Mouse (Mus musculus): ENCODE measurements around the gene Btk. TPM values are rescaled to one million over a fixed set of nuclear protein-coding genes. Genes with fewer than 3 reads are reported as not detected.

The Btk gene
- 1.1 and 1.2 TPM in 2 replicates for polyA plus RNA-seq (2016; fragmentation: Nextera tagmentation; extraction: Ambion mirVana)

- H3K9ac ChIP-seq (replicated peaks): no peak within 1 kb of the TSS
- H3K9me3 ChIP-seq: no peaks in the 10 kb centered on the region
- no peaks in the 10 kb centered on the region for H3K4me1 ChIP-seq
- no peak within 1 kb of the TSS for H3K4me2 ChIP-seq (replicated peaks)
- WGBS: 77% methylated on average over 11 of the region's 11 CpGs
- ATAC-seq (ENCODE audit: low FRiP score, low read depth): no peak
- no peak within 1 kb of the TSS for H3K4me3 ChIP-seq
- H3K27ac ChIP-seq (replicated peaks): no peak within 1 kb of the TSS
- no peaks in the 10 kb centered on the region for H3K36me3 ChIP-seq
- H3K27me3 ChIP-seq: no peaks in the 10 kb centered on the region
Observed at GRCm38 (mm10) chrX:134582888-134583669, at the start of gene Btk. Btk (minus strand) TSS chrX:134583570.

- H3K9ac ChIP-seq (replicated peaks): no peak overlapping the region
- H3K4me1 ChIP-seq: no peaks in the 10 kb centered on the region
- no peak overlapping the region for H3K4me2 ChIP-seq (replicated peaks)
- WGBS: 87% methylated on average over 5 of the region's 5 CpGs
- H3K36me3 ChIP-seq: no peaks in the 10 kb centered on the region
- H3K27me3 ChIP-seq: peaks cover 17% of the 10 kb centered on the region; the same call in 1 of the 2 replicates
- ATAC-seq (ENCODE audit: low FRiP score, low read depth): no peak
- H3K27ac ChIP-seq (replicated peaks): no peak overlapping the region
- H3K9me3 ChIP-seq: no peaks in the 10 kb centered on the region
- no peak overlapping the region for H3K4me3 ChIP-seq
Observed at GRCm38 (mm10) chrX:134632710-134633109, 49.3 kb upstream of the Btk start.

GRCm38 (mm10) chrX:134628200-134628599 is 44.8 kb upstream of the Btk start:
- H3K27ac ChIP-seq (replicated peaks): no peak overlapping the region
- WGBS: 83% methylated on average over 2 of the region's 2 CpGs
- no peaks in the 10 kb centered on the region for H3K4me1 ChIP-seq
- no peaks in the 10 kb centered on the region for H3K9me3 ChIP-seq
- peaks cover 39% of the 10 kb centered on the region for H3K27me3 ChIP-seq
- no peak overlapping the region for H3K9ac ChIP-seq (replicated peaks)
- no peak for ATAC-seq (ENCODE audit: low FRiP score, low read depth)
- no peaks in the 10 kb centered on the region for H3K36me3 ChIP-seq
- H3K4me3 ChIP-seq: no peak overlapping the region
- H3K4me2 ChIP-seq (replicated peaks): no peak overlapping the region

- no peak for ATAC-seq (ENCODE audit: low FRiP score, low read depth)
- Histone ChIP-seq H3K4me3 (no peak overlapping the region), H3K4me1 (peaks cover 3% of the 10 kb centered on the region; the same call in 1 of the 2 replicates), H3K9me3 (no peaks in the 10 kb centered on the region), H3K27ac (replicated peaks) (no peak overlapping the region), H3K36me3 (no peaks in the 10 kb centered on the region), H3K4me2 (replicated peaks) (no peak overlapping the region), H3K27me3 (peaks cover 49% of the 10 kb centered on the region), H3K9ac (replicated peaks) (no peak overlapping the region)
- WGBS: 92% methylated on average over 4 of the region's 4 CpGs
Observed at GRCm38 (mm10) chrX:134623350-134623749, 40.0 kb upstream of the Btk start.

GRCm38 (mm10) chrX:134621685-134622084 is 38.3 kb upstream of the Btk start:
- Histone ChIP-seq H3K36me3 (no peaks in the 10 kb centered on the region), H3K4me2 (replicated peaks) (no peak overlapping the region), H3K4me3 (no peak overlapping the region), H3K9ac (replicated peaks) (no peak overlapping the region), H3K27me3 (peaks cover 52% of the 10 kb centered on the region), H3K4me1 (peaks cover 3% of the 10 kb centered on the region; the same call in 1 of the 2 replicates), H3K27ac (replicated peaks) (no peak overlapping the region), H3K9me3 (no peaks in the 10 kb centered on the region)
- WGBS: 84% methylated on average over 3 of the region's 3 CpGs
- no peak for ATAC-seq (ENCODE audit: low FRiP score, low read depth)

- no peak overlapping the region for H3K4me3 ChIP-seq
- peaks cover 46% of the 10 kb centered on the region for H3K27me3 ChIP-seq
- H3K9ac ChIP-seq (replicated peaks): no peak overlapping the region
- peaks cover 3% of the 10 kb centered on the region; the same call in 1 of the 2 replicates for H3K4me1 ChIP-seq
- WGBS: 32% methylated on average over 8 of the region's 8 CpGs
- peak; percentile 88 for ATAC-seq (ENCODE audit: low FRiP score, low read depth)
- H3K4me2 ChIP-seq (replicated peaks): peak overlapping the region; percentile 25
- no peaks in the 10 kb centered on the region for H3K9me3 ChIP-seq
- H3K36me3 ChIP-seq: no peaks in the 10 kb centered on the region
- H3K27ac ChIP-seq (replicated peaks): peak overlapping the region; percentile 76
Observed at GRCm38 (mm10) chrX:134620254-134620865, 37.0 kb upstream of the Btk start.

- peak overlapping the region; percentile 25 for H3K4me2 ChIP-seq (replicated peaks)
- H3K9ac ChIP-seq (replicated peaks): no peak overlapping the region
- peaks cover 46% of the 10 kb centered on the region for H3K27me3 ChIP-seq
- no peaks in the 10 kb centered on the region for H3K36me3 ChIP-seq
- ATAC-seq (ENCODE audit: low FRiP score, low read depth): peak; percentile 71
- H3K4me1 ChIP-seq: peaks cover 3% of the 10 kb centered on the region; the same call in 1 of the 2 replicates
- H3K27ac ChIP-seq (replicated peaks): peak overlapping the region; percentile 76
- WGBS: 38% methylated on average over 9 of the region's 9 CpGs
- no peak overlapping the region for H3K4me3 ChIP-seq
- H3K9me3 ChIP-seq: no peaks in the 10 kb centered on the region
Observed at GRCm38 (mm10) chrX:134619695-134620094, 36.3 kb upstream of the Btk start.

- Histone ChIP-seq H3K27ac (replicated peaks) (no peak overlapping the region), H3K9ac (replicated peaks) (no peak overlapping the region), H3K4me1 (no peaks in the 10 kb centered on the region), H3K4me2 (replicated peaks) (no peak overlapping the region), H3K36me3 (no peaks in the 10 kb centered on the region), H3K9me3 (no peaks in the 10 kb centered on the region), H3K4me3 (no peak overlapping the region), H3K27me3 (peaks cover 24% of the 10 kb centered on the region)
- 62% methylated on average over 2 of the region's 2 CpGs for WGBS
- no peak for ATAC-seq (ENCODE audit: low FRiP score, low read depth)
Observed at GRCm38 (mm10) chrX:134614306-134614705, 30.9 kb upstream of the Btk start.

- Histone ChIP-seq H3K9ac (replicated peaks) (no peak overlapping the region), H3K36me3 (no peaks in the 10 kb centered on the region), H3K9me3 (no peaks in the 10 kb centered on the region), H3K4me2 (replicated peaks) (peak overlapping the region; percentile 47), H3K27me3 (peaks cover 7% of the 10 kb centered on the region), H3K27ac (replicated peaks) (peak overlapping the region; percentile 66), H3K4me1 (no peaks in the 10 kb centered on the region), H3K4me3 (peak overlapping the region; percentile 28)
- 17% methylated on average over 15 of the region's 15 CpGs for WGBS
- ATAC-seq (ENCODE audit: low FRiP score, low read depth): peak; percentile 88
Observed at GRCm38 (mm10) chrX:134612285-134612959, 29.1 kb upstream of the Btk start.

GRCm38 (mm10) chrX:134610984-134611383 is 27.6 kb upstream of the Btk start:
- Histone ChIP-seq H3K4me3 (no peak overlapping the region), H3K27ac (replicated peaks) (no peak overlapping the region), H3K4me1 (no peaks in the 10 kb centered on the region), H3K27me3 (no peaks in the 10 kb centered on the region), H3K9me3 (no peaks in the 10 kb centered on the region), H3K9ac (replicated peaks) (no peak overlapping the region), H3K4me2 (replicated peaks) (no peak overlapping the region), H3K36me3 (no peaks in the 10 kb centered on the region)
- no peak for ATAC-seq (ENCODE audit: low FRiP score, low read depth)
- WGBS: 85% methylated on average over 4 of the region's 4 CpGs

GRCm38 (mm10) chrX:134609472-134609871 is 26.1 kb upstream of the Btk start:
- ATAC-seq (ENCODE audit: low FRiP score, low read depth): no peak
- 45% methylated on average over 4 of the region's 4 CpGs for WGBS
- Histone ChIP-seq H3K9me3 (no peaks in the 10 kb centered on the region), H3K9ac (replicated peaks) (no peak overlapping the region), H3K27me3 (no peaks in the 10 kb centered on the region), H3K36me3 (no peaks in the 10 kb centered on the region), H3K4me2 (replicated peaks) (no peak overlapping the region), H3K4me3 (no peak overlapping the region), H3K4me1 (no peaks in the 10 kb centered on the region), H3K27ac (replicated peaks) (no peak overlapping the region)

Measured in midbrain, embryonic 12.5 days (tissue).